Mouse (Mus musculus) embryonic stem cell, embryonic (primary cell): ENCODE results near the gene Hnf1a.

Experiments
- CTCF ChIA-PET, 4 experiments: fragments of 300-600 bp in 2 of 4; fragments of 350-600 bp in 2 of 4; sonication (Branson Sonifier 250); formaldehyde crosslinking; loops; one replicate each; lab custom pipeline; 2022; ENCODE audit warnings: inconsistent platforms in 2 of 4; lab: Charles Lee
- POLR2A ChIA-PET, 4 experiments: fragments of 300-600 bp in 2 of 4; fragments of 350-600 bp in 2 of 4; sonication (Branson Sonifier 250); formaldehyde crosslinking; loops; one replicate each; lab custom pipeline; 2022; ENCODE audit warnings: antibody characterized with exemption in 4 of 4, inconsistent platforms in 1 of 4; lab: Charles Lee

Hnf1a gene

DNA sequence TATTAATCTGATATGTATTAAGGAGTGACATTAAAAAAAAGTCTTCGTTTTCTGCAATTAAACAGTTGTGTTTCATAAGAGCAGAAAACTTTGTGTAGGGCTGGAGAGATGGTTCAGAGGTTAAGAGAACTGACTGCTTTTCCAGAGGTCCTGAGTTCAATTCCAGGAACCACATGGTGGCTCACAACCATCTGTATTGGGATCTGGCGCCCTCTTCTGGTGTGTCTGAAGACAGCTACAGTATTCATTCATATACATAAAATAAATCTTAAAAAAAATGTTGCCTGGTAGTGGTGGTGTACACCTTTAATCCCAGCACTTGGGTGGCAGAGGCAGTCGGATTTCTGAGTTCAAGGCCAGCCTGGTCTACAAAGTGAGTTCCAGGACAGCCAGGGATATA, 29.8 kb downstream of the Hnf1a start:
- ChIA-PET POLR2A (interaction anchor here in 3 of 4 experiments (0.7 to 2.9 kb wide), 11 partner anchors 9 to 497 kb away, joined by 3 to 15 read pairs (median 4); partner anchors contain the start of genes Mmab (in 1 of the 3), Mvk (in 1 of the 3) and Oasl1 (in 1 of the 3)), CTCF (interaction anchor here (0.6 to 1.4 kb wide), 12 partner anchors 9 to 703 kb away, joined by 3 to 5 read pairs (median 4); no protein-coding TSS in a partner anchor)

DNA sequence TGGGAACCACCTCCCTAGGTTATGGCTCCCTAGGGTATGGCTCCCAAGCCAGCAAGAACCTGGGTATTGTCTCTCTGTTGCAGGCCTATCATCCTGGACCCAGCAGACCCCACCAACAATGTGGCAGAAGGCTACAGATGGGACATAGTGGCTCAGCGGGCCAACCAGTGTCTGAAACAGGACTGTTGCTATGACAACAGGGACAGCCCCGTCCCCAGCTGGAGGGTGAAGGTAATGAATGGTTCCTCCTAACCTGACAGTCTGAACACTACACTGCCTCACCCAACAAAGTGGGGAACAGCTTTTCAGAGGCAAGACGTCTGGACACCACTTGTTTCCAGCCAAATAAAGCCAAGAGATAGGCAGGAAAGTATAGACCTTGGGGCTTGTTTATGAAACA, 35.1 kb downstream of the Hnf1a start:
- ChIA-PET CTCF (interaction anchor here in 3 of 4 experiments (0.5 to 0.7 kb wide), 3 partner anchors 45 to 457 kb away, joined by 3 to 7 read pairs (median 3); no protein-coding TSS in a partner anchor), POLR2A (interaction anchor here in 3 of 4 experiments (0.6 to 2.3 kb wide), 4 partner anchors 8 to 203 kb away, joined by 3 to 6 read pairs (median 4); no protein-coding TSS in a partner anchor)

DNA sequence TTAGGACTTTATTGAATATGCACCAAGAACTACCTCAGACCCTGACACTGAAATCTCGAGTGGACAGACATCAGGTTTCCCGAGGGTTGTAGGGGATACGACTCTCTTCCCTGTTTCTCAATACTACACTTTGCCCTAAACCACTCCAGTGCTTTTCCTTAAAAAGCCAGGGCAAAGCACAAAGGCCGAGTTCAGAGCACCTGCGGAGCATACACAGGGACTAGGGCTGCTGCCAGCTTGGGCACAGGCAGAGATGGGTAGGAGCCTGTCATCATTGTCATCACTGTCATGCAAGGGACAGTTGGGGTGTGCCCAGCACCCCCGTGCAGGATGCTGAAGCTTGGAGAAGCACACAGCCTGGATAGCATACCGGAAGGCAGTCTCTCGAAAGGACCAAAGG, 37.7 kb downstream of the Hnf1a start:
- ChIA-PET POLR2A (interaction anchor here in 1 of 4 experiments (0.5 kb wide), 1 partner anchor 11 kb away, joined by 3 read pairs; no protein-coding TSS in a partner anchor), CTCF (interaction anchor here in 1 of 4 experiments (1.8 kb wide), 1 partner anchor 9 kb away, joined by 5 read pairs; the partner anchor contains the start of gene 2210016L21Rik)

DNA sequence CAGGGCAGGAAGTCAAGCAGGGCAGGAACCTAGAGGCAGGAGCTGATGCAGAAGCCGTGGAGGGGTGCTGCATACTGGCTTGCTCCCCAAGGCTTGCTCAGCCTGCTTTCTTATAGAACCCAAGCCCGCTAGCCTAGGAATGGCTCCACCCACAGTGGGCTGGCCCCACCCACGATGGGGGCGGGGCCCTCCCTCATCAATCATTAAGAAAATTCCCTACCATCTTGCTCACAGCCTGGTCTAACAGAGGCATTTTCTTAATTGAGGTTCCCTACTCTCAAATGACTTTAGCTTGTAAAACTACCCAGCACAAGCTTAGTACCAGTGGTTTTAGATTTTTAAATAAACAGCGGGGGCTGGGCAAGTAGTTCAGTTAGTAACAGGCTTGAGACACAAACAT, 39.3 kb downstream of the Hnf1a start:
- CTCF ChIA-PET, result interaction anchor here in 3 of 4 experiments (0.6 to 1.8 kb wide), 6 partner anchors 10 to 327 kb away, joined by 3 to 5 read pairs (median 4); partner anchors contain the start of gene 2210016L21Rik (in 2 of the 3)
- POLR2A ChIA-PET, result interaction anchor here in 3 of 4 experiments (0.6 to 2.3 kb wide), 18 partner anchors 8 to 141 kb away, joined by 3 to 15 read pairs (median 3); partner anchors contain the start of genes 2210016L21Rik (in 2 of the 3), Oasl1 (in 2 of the 3) and Hnf1a (in 1 of the 3)

DNA sequence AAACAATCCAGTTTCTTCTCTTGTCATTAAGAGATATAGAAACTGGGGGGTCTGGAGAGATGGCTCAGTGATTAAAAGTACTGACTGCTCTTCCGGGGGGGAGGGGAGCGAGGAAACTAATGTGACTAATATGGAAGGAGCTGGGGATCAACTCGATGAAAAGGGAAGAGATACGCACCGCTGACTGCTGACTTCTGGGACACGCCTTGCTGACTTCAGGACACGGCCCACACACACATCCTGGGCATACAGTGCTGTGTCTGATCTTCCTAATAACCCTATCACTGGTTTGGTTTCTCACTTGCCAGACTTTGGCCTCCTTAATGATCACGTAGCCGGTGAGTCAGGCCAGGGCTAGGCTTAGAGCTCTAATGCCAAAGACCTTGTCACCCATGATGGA, 44.1 kb downstream of the Hnf1a start:
- CTCF ChIA-PET, result no interaction called here
- POLR2A ChIA-PET, result interaction anchor here in 3 of 4 experiments (0.6 to 1.0 kb wide), 4 partner anchors 16 to 278 kb away, joined by 3 to 4 read pairs (median 3); partner anchors contain the start of gene 2210016L21Rik (in 1 of the 3)

DNA sequence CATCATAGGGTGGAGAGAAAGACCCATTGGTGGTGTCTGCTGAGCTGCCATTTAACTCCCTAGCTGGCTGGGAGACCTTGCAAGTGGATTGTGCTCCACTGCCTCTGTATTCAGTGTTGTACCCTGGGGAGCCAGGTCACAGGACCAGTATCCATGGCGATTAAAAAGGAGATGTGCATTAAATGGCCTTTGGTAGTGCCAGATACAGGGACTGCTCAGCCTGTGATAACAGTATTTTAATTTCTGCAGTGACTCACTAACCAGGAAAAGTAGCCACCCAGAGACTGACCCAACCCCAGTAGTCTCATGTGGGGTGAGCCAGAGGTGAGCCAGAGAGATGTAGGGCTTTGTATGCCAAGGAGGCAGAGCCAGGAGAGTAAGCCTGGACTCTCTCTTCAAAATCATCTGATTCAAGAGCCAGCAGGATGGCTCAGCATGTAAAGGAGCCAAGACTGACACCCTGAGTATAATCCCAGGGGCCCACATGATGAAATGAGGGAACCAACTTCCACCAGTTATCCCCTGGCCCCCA, 44.7 kb downstream of the Hnf1a start:
- POLR2A ChIA-PET, result interaction anchor here (0.6 to 1.0 kb wide), 5 partner anchors 16 to 354 kb away, joined by 3 to 4 read pairs (median 3); partner anchors contain the start of gene 2210016L21Rik (in 1 of the 4)
- CTCF ChIA-PET, result no interaction called here

DNA sequence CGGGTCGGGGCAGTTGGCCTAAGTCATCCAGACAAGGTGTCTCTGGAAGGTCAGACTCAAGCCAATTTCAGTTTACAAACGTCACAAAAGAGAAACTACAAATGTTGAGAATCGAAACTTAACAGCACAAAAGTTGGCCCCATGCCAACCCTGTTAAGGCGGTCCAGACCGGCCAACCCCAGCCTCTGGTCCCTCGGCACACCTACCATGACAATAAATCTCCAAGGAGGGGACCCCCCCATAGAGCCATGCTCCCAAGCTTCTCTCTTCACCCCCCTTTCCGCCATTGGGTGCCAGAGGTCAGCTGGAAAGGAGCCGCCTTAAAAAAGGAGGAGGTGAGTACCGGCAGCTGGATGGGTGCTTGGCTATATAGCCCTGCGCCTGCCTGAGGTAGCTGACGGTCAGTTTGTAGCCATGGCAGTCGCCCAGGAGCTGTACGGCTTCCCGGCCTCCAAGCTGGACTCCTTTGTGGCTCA, 47.9 kb downstream of the Hnf1a start, which contains the start of gene Oasl1:
Gene Oasl1 (plus strand): TSS at position 243 of the 476 bp plus-strand sequence.
- ChIA-PET POLR2A (interaction anchor here in 3 of 4 experiments (0.6 to 1.9 kb wide), 7 partner anchors 9 to 45 kb away, joined by 3 to 5 read pairs (median 4); partner anchors contain the start of gene 2210016L21Rik (in 2 of the 3)), CTCF (interaction anchor here in 2 of 4 experiments (0.6 to 0.7 kb wide), 2 partner anchors 378 to 608 kb away, joined by 3 read pairs; no protein-coding TSS in a partner anchor)

DNA sequence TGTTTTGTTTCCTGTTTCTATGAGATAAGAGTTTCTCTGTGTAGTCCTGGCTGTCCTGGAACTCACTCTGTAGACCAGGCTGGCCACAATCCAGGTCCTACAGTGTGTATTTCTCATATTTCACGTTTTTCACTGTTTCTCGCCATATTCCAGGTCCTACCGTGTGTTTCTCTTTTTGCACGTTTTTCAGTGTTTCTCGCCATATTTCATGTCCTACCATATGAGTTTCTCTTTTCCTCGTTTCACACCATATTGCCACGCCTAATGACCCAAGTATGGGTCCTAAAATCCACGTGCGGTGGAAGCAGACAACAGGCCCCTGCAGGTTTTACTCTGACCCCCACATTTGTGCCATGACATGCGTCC, 48.5 kb downstream of the Hnf1a start:
- CTCF ChIA-PET, result no interaction called here
- POLR2A ChIA-PET, result interaction anchor here in 1 of 4 experiments (0.7 kb wide), 1 partner anchor 8 kb away, joined by 3 read pairs; no protein-coding TSS in a partner anchor

DNA sequence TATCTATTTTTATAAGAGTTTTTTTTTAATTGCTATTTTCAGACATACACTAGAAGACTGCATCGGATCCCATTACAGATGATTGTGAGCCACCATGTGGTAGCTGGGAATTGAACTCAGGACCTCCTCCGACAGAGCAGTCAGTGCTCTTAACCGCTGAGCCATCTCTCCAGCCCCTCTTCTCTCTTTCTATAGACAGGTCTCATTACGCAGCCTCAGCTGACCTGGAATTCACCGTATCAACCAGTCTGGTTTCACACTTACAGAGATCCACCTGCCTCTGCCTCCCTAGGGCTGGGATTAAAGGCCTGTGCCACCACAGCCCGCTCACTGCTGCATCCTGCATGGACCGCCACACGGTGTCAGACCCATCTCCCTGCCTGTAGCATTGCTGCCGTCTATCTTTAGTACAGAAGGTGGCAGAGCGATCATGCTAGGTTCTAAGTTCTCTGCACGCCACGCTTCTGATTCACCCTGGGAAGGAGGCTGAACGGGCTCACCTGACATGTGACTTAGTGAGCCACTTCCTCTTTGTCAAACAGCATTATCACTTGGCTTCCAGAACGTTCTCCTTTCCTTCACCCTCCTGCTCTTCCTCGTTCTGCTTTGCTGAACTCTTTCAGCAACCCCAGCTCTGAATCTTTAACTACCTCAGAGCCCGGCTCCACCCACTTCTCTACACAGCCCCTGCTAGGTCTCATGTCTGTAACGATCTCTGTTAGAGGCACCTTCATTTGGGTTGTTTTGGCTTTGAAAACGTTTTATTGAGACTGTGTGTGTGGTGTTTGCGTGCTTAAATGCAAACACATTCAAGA, 49.1 kb downstream of the Hnf1a start:
- ChIA-PET POLR2A (interaction anchor here in 2 of 4 experiments (0.7 to 1.5 kb wide), 5 partner anchors 9 to 104 kb away, joined by 3 read pairs; no protein-coding TSS in a partner anchor), CTCF (interaction anchor here in 3 of 4 experiments (0.6 to 1.4 kb wide), 3 partner anchors 13 to 57 kb away, joined by 3 to 4 read pairs (median 3); no protein-coding TSS in a partner anchor)

DNA sequence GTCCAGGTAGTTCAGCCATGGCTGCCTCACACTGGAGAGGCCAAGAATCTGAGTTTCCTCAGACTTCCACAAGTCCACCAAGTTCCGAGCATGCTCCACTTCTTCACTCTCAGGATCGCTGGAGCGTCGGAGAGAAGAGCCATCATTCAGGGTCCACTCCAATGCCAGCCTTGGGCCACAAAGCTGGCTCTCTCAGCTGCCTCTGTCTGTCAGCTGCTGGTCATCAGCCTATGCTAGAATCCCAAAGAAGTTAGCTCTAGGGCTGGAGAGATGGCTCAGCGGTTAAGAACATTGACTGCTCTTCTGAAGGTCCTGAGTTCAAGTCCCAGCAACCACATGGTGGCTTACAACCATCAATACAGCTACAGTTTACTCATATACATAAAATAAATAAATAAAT, 53.5 kb downstream of the Hnf1a start:
- CTCF ChIA-PET, result interaction anchor here in 2 of 4 experiments (0.7 kb wide), 4 partner anchors 227 to 593 kb away, joined by 3 to 5 read pairs (median 3); partner anchors contain the start of gene Gltp (in 1 of the 2)
- POLR2A ChIA-PET, result interaction anchor here in 2 of 4 experiments (0.7 kb wide), 2 partner anchors 18 to 665 kb away, joined by 3 to 4 read pairs; no protein-coding TSS in a partner anchor

DNA sequence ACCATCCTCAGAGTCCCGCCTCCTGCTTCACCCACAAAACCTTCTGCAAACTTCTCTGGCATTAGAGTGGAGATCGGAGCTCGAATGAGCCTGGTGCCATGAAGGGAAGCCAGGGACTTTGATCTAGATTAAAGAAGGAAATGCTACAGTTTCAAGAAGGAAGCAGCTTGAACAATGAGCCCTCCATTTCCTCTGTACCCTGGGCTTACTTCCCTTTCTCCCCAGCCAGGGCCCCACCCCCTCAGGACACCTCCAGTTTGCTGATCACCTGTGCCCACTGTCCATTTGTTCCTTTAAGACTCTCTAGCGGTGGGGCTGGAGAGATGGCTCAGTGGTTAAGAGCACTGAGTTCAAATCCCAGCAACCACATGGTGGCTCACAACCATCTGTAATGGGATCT, 54.1 kb downstream of the Hnf1a start:
- POLR2A ChIA-PET, result interaction anchor here in 2 of 4 experiments (0.7 kb wide), 2 partner anchors 19 to 666 kb away, joined by 3 to 4 read pairs; no protein-coding TSS in a partner anchor
- CTCF ChIA-PET, result interaction anchor here in 2 of 4 experiments (0.7 kb wide), 2 partner anchors 309 to 593 kb away, joined by 3 to 5 read pairs; no protein-coding TSS in a partner anchor

DNA sequence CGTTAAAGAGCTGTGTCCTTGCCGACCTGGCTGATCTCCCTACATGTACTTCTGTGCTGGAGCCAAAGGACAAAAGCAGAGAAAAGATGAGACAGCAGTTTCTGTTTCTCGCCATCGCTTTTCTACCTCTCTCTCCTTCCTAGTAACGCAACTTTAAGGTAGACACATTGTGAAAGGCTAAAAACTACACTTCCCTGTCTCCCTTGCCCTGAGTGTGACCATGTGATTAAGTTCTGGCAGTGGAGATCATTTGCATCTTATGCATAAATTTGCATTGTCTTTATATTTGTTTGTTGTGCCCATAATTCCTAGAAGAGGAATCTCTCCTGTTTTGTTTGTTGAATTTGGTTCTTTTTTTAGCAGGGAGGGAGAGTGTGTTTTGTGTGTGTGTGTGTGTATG, 55.0 kb downstream of the Hnf1a start:
- ChIA-PET POLR2A (no interaction called here), CTCF (no interaction called here)

DNA sequence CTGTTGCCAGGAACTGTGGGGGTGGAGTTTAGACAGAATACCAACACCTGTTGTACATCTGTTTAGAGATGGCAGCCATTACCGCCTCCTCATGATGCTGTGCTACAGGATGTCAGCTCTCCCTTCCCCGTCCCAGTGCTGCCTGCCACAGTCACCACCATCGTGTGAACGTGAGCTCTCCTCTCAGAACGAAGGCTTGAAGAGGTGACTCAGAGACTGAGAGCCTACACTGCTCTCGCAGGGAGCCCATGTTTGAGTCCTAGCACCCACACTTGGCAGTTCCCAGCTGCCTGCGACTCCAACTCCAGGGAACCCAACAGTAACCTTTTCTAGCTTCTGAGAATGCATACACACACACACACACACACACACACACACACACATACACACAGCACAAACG, 56.0 kb downstream of the Hnf1a start:
- ChIA-PET POLR2A (interaction anchor here in 1 of 4 experiments (0.7 to 1.1 kb wide), 4 partner anchors 10 to 27 kb away, joined by 3 read pairs; partner anchors contain the start of gene 2210016L21Rik), CTCF (interaction anchor here in 1 of 4 experiments (0.9 kb wide), 1 partner anchor 64 kb away, joined by 3 read pairs; no protein-coding TSS in a partner anchor)

DNA sequence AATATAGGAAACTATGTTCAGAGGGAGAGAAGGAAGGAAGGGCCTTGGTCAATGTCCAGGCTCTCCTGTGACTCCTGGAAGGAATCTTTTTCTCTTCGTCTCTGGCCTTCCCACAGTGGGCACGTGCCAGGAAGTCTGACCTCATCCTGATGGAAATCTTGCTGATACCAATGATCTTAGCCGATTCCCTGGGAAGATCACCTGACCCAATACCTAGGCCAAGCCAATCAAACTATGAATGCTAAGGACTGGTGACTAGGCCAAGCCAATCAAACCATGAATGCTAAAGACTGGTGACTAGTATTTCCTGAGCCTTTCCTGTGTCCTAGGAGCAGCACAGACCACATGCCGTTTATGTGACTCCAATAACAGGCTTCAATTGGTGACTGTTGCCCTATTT, 57.2 kb downstream of the Hnf1a start:
- POLR2A ChIA-PET, result interaction anchor here in 1 of 4 experiments (1.5 kb wide), 1 partner anchor 28 kb away, joined by 3 read pairs; the partner anchor contains the start of gene 2210016L21Rik
- CTCF ChIA-PET, result no interaction called here

DNA sequence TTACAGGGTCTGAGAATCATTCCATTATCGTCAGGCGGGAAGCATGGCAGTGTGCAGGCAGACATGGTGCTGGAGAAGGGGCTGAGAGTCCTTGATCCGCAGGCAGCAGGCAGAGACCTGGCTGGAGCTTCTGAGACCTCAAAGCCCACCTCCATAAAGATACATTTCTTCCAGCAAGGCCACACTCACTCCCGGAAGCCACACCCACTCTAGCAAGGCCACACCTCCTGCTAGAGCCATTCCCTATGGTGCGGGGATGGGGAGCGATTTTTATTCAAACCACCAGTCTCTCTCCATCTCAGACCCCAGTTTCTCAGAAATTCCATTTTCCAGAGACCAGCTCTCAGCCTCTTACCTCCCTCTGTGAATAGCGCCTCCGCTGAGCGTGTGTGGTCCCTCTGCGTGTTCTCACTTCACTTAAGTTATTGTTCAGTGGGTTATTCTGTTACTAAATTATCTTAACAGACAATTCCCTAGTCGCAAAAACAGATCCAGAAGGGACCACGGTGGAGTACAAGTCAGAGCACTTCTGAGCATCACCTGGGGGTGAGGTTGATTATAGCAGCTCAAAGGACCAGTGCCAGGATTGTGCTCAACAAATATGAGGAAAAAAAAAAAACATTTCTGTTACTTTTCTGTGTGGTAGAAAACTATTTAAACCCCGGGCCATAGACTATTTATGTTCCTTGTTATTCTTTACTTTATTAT, 62.1 kb downstream of the Hnf1a start:
- CTCF ChIA-PET, result interaction anchor here (0.6 to 1.3 kb wide), 11 partner anchors 10 to 1568 kb away, joined by 3 to 7 read pairs (median 3); partner anchors contain the start of genes 2210016L21Rik (in 1 of the 4) and Cabp1 (in 1 of the 4)
- POLR2A ChIA-PET, result interaction anchor here in 3 of 4 experiments (0.6 to 1.6 kb wide), 18 partner anchors 9 to 784 kb away, joined by 3 to 8 read pairs (median 3); partner anchors contain the start of gene 2210016L21Rik (in 1 of the 3)

DNA sequence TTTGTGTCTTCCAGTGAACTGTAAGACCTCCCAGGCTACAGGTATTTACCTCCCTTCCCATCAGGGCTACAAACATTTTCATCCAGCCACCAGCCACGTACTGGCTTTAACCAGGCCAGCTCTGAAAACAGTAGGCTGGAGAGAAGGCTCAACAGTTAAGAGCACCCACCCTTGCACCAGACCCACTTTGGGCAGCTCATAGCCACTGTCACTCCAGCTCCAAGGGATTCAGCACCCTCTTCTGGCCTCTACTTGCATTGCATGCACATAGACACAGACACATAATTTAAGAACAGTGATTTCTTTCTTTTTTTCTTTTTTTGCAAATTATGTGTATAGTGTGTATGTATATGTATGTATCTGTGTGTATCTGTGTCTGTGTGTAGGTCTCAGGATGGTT, 68.5 kb downstream of the Hnf1a start:
- ChIA-PET CTCF (interaction anchor here (0.5 to 1.6 kb wide), 36 partner anchors 30 to 759 kb away, joined by 3 to 15 read pairs (median 4); partner anchors contain the start of genes 2210016L21Rik (in 2 of the 4), Gltp (in 2 of the 4), Acads (in 1 of the 4) and Gm9936 (in 1 of the 4)), POLR2A (interaction anchor here in 3 of 4 experiments (0.6 to 1.4 kb wide), 8 partner anchors 12 to 311 kb away, joined by 3 to 5 read pairs (median 4); partner anchors contain the start of gene Ankrd13a (in 1 of the 3))
